Mouse (Mus musculus): ENCODE data around the gene Pcbp3.
A peak's percentile ranks its signal among the peaks of the same experiment; 100 is the strongest.
"Not testable (repeated sequence)": the region's sequence is repeated elsewhere in the genome, so short reads cannot be mapped to it uniquely, and the experiment has no call there.

The Pcbp3 gene

DNA sequence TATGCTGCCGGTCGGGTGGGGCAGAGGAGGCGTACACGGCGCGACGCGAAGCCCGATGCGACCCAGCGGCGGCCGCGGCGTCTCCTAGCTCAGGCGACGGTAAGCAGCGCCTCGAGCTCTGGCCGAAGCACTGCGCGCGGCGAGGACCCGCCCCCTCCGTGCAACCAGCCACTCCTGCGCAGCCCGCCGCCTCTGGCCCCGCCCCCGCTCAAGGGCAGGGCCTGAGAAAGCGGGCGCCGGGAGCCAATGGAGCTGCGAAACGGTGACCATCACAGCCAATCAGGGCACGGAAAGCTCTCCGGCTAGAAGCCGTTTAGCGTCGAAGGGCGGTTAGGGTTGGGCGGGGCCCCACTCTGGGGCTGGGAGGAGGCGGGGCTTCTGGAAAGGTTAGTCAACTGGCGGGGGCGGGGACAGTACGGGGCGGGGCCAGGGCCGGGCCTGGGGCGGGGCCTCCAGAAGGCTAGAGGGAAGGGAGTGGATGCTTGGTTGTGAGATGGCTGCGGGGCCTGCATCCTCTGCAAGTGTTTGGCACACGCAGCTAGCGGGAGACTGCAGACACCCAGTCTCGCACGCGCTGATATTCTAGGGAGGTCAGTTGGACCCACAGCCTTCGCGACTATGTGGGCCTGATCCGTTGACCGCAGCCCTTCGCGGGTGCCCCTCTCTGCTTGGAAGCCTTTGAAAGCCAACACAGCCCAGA, at the start of gene Pcbp3:
Gene Pcbp3 (minus strand): TSS at position 98 of the 700 bp plus-strand sequence.
- peak; percentile 98 to 100 for DNase-seq

GRCm38 (mm10) chr10:77008698-77009097, 47.0 kb upstream of the Pcbp3 start:
- no peak for DNase-seq

DNA sequence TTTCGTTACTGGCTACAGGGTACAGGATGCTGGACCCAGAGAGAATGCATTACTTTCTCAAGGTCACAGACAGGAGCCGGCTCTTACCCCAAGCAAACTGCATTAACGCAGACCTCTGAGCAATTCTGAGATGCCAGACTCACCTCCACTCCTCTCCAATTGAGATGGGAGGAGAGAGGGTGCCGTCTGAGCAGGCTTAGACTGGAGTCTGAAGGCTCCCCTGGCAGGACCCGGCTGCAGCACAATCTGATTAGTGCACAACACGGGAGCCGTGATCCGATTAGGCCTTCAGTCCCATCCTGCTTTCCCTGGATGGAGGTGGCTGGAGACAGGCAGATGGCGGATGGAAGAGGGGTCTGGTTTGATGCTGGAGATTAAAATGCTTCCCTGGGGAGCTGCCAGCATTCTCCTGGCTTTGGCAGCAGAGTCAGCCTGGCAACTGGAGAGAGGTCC, 46.4 kb upstream of the Pcbp3 start:
- peak; percentile 69 for DNase-seq

- peak; percentile 73 to 89 for DNase-seq
Observed at GRCm38 (mm10) chr10:77007433-77008108, 45.9 kb upstream of the Pcbp3 start.

DNA sequence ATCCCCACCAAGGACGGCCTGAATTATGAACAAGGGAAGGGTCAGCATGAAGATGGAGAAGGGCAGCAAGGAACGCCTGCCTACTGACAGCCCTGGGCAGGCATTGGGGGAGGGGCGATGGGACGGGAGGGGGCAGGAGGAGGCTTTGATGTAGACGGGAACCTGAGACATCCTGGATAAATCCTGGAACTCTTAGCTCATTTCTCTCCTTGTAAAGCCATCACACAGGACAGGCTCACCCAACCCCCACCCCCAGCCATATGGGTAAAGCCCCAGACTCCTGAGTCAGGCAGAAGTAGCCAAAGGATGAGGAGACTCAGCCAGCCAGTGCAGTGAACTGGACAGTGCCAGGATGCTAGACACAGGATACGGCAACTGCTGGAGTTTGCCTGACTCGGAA, 43.2 kb upstream of the Pcbp3 start:
- DNase-seq: no peak

- DNase-seq: peak; percentile 89
Observed at GRCm38 (mm10) chr10:76997759-76998513, 36.2 kb upstream of the Pcbp3 start.

- no peak for DNase-seq
Observed at GRCm38 (mm10) chr10:76992456-76992855, 30.8 kb upstream of the Pcbp3 start.

GRCm38 (mm10) chr10:76988586-76988985, 26.9 kb upstream of the Pcbp3 start:
- no peak for DNase-seq

DNA sequence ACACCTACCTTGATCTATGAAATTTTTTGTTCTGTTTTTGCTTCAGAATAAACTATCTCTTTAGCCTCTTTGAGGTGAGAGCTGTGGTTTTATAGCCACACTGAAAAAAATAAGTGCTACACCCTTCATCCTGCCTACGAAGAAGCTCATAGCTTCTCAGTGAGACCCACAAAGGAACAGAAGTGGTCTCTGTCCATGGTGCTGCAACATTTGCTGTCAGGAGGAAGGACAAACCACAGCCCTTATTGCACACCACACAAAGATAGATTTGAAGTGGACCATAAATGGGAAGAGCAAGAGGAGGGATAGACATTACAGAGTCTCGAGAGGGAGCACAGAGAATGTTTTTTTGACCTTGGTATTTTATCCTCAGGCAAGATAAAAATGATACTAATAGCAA, 16.4 kb upstream of the Pcbp3 start:
- peak in 1 of 2 experiments; percentile 40 for DNase-seq

DNA sequence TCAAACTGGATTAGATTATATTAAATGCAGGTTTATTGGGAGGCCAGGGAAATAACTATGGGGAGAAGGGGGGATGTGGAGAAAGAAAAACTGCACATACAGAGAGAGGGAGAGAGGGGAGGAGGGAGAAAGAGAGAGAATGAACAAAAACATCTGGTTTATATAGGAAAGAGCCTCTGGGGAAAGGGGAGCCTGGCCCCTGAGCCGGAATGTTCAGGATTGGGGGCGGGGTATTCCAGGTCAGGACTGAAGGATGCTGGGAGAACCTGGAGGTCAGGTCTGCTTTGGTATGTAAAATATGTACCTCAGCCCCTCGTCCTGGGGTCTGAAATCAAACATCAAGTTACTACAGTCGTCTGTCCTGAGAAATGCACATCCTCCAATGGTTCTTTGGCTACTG, 15.0 kb upstream of the Pcbp3 start:
- no peak for DNase-seq

- no peak for DNase-seq
Observed at GRCm38 (mm10) chr10:76973797-76974436, 12.2 kb upstream of the Pcbp3 start.

DNA sequence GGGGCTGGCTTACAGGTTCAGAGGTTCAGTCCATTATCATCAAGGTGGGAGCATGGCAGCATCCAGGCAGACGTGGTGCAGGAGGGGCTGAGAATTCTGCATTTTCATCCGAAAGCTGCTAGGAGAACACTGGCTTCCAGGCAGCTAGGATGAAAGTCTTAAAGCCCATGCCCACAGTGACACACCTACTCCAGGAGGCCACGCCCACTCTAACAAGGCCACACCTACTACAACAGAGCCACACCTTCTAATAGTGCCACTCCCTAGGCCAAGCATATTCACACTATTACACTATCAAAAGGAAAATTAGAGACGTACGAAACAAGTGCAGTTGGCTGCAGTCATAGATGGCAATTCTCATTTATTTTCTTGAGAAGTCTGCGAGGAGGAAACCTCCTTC, 10.6 kb upstream of the Pcbp3 start:
- DNase-seq: not testable (repeated sequence)

DNA sequence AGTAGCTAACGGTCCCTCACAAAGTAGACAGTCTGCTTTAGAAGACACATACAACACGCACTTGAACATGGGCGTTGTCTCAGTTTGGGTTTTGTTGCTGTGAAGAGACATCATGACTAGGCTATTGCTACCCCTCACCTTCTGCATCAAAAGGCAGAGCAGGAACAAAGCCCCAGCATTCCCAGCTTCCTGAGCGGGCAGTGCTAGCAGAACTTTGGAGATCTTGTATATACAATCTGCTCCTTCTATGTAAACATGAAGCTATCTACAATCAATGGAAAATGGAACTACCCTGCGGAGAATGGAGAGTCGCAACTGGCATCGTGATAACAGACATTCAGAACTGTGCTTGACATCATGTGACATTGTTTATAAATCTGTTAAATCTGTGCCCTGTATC, 9.3 kb upstream of the Pcbp3 start:
- no peak for DNase-seq

DNA sequence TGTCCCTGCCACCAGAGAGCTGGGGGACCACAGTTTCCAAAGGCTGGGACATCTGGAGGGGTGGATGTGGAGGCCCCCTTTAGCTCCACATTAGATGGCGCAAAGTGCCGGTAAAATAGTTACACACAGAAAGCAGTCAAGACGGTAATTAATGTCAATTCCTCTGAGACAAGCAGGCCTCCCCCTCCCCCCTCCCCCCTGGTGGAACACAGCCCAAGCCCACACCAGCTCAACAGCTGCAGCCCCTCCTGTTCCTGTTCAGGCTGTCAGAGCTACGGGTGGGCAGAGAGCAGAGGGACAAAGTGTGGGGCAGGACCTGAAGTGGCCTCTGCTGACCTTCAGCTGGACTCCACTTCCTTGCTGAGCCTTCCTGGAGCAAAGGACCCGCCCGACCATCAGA, 2.7 kb upstream of the Pcbp3 start:
- peak; percentile 24 to 77 for DNase-seq

DNA sequence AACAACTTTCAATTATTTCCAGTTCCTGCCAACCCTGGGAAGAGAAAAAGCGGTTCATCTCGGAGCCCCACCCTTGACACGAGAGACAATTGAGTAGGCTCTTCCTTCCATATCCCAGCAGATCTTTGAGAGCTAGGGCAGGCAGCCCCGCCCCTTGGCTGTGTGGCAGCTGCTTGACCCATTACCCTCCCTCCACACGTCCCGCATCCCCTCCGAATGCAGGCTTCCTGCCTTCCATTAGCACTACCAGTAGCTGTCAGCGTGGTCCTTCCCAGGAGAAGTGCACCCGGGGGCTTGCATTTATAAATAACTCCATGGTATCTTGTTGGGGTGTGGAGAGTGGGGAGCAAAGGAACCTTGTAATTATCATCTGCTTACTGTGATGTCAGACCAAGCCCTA, 2.3 kb upstream of the Pcbp3 start:
- peak; percentile 53 to 76 for DNase-seq

DNA sequence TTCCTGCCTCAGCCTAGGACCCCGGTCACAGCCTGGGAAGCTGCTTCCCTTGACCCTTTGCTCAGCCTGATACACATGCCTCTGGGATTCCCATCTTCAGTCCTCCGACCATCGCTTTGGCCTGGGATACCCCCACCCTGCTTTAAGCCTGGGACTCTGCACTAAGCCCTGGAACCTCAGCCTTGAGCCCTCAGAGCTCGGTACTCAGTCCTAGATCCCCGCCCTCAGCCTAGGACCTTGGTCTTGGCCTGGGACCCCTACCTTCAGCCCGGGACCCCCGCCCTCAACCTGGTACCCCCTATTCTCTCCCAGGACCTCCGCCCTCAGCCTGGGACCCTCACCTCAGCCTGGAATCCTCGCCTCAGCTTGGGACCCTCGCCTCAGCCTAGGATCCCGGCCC, 531 bp downstream of the Pcbp3 start:
- no peak for DNase-seq

GRCm38 (mm10) chr10:76958201-76958600, 3.5 kb downstream of the Pcbp3 start:
- peak; percentile 44 to 54 for DNase-seq

- peak; percentile 27 to 46 for DNase-seq
Observed at GRCm38 (mm10) chr10:76956200-76956599, 5.5 kb downstream of the Pcbp3 start.

DNA sequence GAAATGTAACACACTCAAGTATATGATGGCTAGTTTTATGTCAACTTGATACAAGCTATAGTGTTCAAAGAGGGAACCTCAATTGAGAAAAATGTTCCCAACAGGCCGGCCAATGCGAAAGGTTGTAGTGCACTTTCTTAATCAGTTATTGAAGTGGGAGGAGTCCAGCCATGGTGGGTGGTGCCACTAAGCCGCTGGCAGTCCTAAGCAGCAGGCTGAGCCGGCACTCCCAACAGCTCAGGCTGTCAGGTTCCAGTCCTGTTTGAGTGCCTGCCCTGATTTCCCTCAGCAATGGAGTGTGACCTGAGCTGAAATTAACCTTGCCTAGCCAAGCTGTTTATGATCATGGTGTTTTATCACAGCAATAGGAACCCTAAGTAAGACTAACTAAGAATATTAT, 20.6 kb downstream of the Pcbp3 start:
- DNase-seq: peak; percentile 62 to 74

DNA sequence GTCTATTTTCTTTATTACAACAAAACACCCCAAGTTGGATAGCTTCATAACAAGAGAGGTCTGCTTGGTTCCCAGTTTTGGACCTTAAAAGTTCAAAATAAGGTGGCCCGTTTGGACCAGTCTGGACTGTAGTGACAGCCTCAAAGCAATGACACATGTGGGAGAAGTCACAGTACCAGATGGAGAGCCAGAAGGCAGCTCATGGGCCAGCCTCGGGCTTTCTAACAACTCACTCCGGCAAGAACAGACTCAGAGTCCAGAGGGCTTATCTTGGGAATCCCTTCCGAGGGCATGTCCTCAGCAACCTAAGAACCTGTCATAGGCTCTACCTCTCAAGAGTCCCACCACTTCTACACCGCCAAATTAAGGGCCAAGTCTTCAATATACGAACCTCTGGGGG, 24.9 kb downstream of the Pcbp3 start:
- DNase-seq: no peak

DNA sequence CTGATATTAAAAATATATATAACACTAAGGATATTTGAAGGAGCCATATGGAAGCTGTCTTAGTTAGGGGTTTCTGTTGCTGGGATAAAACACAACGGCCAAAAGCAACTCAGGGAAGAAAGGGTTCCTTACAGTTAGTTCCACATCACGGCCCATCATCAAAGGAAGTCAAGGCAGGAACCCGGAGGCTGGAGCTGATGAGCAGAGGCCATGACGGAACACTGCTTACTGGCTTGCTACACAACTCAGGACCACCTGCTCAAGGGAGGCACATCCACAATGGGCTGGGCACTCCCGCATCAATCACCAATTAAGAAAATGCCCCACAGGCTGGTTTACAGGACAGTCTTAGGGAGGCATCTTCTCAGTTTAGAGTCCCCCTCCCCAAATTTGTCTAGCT, 26.9 kb downstream of the Pcbp3 start:
- no peak for DNase-seq

DNA sequence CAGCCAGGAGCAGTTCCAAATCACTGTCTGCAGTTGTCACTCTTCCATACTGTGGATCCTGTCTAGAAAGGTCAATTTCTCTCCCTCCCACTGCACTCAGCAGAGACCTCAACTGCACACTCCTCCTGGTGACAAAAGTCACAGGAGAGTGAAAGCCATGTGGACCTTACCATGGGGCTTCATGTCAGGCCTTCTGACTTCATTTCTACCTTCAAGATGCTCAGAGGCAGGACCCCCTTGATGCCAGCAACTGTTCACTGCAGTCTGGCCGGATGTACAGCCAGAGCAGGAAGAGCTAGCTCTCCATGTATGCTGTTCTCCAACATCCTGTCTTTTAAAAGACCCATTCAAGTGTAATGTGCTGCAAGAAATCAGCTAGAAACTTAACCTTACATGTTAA, 29.9 kb downstream of the Pcbp3 start:
- DNase-seq: no peak

- peak; percentile 36 to 44 for DNase-seq
Observed at GRCm38 (mm10) chr10:76931122-76931521, 30.6 kb downstream of the Pcbp3 start.
